Mouse (Mus musculus) kidney, postnatal 25 days (tissue): ENCODE measurements around the gene Vps52.

Source experiments
- DNase-seq, 2 experiments: peaks; one replicate each; pipeline ENCODE4 v3.0.0; 2021; ENCODE audit warnings: mixed read lengths in 2 of 2

Gene Vps52

DNA sequence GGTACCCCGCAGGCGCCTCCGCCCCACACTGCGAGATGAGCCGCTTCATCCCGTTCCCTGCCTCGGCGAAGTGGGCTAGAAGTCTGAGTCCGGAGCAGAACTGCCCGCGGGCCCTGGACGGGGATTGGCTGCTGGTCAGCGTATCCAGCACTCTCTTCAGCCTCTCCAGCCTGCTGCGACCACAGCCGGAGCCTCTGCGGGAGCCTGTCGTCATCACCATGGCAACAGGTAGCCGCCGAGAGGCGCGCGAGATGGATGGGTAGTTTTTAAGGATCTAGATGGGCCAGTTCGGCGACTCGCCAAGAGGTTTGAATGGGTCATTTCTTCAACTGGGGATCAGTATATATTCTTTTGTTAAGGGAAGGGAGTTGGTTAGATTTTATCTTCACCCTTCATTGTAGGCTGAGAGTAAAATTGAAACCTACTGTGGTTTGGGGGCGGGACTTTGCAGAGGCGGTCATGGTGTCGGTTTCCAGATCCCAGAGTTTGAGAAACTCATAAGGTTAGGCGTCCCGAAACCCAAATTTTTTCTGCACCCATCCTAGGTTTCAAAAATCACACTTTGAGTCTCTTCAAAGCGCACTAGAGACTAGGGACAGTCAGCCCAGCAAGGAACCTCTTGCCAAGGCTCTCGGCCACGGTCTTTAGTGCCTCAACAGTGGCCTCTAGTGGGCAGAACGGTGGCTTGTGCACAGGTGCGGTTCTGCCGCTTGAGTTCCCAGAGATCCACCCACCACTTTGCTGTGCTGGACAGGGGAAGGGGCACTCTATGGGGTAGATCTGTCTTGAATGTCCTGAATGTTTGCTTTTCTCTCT, 35.1 kb upstream of the Vps52 start:
- DNase-seq, result peak; percentile 92 to 96

GRCm38 (mm10) chr17:33921361-33921760, 34.3 kb upstream of the Vps52 start:
- peak in 1 of 2 experiments; percentile 38 for DNase-seq

GRCm38 (mm10) chr17:33924577-33925283, 30.9 kb upstream of the Vps52 start:
- peak; percentile 50 to 69 for DNase-seq

DNA sequence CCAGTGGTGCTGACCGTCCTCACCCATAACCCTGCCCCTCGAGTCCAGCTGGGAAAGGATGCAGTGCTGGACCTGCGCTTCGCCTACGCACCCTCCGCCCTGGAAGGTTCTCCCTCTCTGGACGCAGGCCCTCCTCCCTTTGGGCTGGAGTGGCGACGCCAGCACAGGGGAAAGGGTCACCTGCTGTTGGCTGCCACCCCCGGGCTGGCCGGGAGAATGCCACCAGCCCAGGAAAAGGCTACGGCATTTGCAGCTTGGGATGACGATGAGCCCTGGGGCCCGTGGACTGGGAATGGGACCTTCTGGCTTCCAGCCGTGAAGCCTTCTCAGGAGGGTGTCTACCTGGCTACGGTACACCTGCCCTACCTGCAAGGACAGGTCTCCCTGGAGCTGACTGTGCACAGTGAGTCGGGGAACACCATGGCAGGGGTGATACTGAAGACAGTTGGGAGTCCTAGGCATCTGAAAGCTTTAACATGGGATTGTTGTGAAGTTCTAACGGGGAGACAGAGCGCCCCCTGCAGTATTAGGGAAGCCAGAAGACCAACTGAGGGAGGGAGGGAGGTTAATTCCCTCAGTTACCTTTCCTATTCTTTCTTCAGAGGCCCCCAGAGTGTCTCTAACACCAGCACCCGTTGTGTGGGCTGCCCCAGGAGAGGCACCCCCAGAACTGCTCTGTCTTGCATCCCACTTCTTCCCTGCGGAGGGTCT, 30.1 kb upstream of the Vps52 start:
- DNase-seq, result peak in 1 of 2 experiments; percentile 45

DNA sequence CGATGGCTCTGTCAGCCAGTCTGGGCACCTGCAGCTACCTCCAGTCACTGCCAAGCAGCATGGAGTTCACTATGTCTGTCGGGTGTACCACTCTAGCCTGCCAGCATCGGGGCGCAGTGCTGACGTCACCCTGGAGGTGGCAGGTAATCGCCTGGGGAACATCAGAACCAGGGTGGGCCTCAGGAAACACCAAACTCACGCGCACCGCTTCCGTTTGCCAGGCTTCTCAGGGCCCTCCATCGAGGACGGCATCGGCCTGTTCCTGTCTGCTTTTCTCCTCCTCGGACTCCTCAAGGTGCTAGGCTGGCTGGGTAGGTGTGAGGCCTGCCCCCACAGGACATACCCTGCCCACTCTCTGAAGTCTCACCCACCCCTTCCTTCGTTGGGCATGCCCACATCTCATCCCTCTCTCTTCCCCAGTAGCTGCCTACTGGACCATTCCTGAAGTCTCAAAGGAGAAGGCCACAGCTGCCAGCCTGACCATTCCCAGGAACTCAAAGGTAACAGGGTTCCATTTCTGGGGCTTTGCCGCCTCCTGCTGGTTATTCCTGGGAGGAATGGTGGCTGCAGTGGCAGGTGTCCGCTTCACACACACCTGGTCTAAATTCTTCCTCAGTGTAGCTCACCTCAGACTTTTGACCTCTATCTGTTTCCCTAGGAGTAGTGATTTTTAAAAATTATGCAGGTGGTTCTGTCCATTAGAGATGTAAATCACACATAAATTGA, 29.2 kb upstream of the Vps52 start:
- DNase-seq, result peak; percentile 49 to 56

GRCm38 (mm10) chr17:33928251-33928947, 27.2 kb upstream of the Vps52 start:
- peak in 1 of 2 experiments; percentile 24 for DNase-seq

DNA sequence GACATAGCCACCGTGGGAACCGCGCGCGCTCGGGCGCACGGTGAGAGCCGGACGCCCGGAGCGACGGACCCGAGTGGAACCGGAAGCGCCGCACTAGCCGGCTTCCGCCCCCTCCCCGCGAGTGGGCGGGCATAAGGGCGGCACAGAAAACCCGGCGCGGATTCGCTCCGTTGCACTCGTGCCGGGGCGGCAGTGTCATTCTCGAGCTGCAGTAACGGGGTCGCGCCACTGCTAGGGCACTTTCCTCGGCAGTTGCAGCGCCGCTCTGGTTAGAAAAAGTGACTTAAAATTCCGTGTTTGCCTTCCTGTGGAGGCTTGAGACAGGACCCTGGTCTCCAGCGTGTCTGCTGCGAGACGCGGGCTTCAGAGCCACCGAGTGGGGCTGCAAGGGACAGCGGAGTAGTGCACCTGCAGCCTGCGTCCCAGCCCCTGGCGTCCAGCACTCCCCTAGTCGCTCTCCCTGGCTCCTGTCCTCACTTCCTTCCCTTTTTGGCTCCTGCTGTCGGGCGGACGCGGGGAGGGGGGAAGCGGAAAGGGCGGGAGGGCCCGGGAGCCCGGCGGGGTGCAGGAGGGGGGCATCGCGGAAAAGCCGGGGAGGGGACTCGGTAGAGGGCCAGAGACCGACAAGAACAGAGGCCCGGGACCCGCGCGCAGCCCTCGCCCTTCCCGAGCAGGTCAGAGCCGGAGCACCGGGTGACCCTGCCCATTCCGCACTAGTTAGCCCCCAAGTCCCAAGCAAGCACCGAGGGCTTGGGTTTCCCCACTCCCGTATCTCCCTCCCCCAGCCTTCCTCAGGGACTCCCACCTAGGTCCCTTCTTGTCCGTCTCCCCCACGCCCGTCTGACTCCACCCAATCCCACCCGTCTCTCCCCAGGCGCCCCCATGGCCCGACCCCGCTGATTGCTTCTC, 26.0 kb upstream of the Vps52 start, which contains the start of gene Rgl2:
Gene Rgl2 (plus strand): TSS at position 173 of the 909 bp plus-strand sequence.
- DNase-seq, result peak; percentile 92 to 94

- peak; percentile 75 to 84 for DNase-seq
These were observed 25.1 kb upstream of the Vps52 start for GRCm38 (mm10) chr17:33930280-33931158.

GRCm38 (mm10) chr17:33931159-33931866, 24.3 kb upstream of the Vps52 start:
- DNase-seq, result peak in 1 of 2 experiments; percentile 39

DNA sequence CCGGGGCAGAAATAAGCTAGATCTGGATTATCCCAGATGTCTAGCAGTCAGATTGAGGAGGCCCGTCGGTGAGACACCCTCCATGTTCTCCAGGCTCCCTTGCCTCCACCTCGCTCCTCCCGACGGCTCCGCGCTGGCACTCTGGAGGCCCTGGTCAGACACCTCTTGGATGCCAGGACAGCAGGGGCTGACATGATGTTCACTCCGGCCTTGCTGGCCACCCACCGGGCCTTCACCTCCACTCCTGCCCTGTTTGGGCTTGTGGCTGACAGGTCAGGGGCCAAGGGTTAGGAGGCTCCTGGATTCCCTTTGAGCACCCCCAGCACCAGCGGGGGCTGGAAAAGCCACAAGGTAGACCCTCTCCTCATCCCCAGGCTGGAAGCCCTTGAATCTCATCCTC, 23.7 kb upstream of the Vps52 start:
- peak in 1 of 2 experiments; percentile 56 for DNase-seq

DNA sequence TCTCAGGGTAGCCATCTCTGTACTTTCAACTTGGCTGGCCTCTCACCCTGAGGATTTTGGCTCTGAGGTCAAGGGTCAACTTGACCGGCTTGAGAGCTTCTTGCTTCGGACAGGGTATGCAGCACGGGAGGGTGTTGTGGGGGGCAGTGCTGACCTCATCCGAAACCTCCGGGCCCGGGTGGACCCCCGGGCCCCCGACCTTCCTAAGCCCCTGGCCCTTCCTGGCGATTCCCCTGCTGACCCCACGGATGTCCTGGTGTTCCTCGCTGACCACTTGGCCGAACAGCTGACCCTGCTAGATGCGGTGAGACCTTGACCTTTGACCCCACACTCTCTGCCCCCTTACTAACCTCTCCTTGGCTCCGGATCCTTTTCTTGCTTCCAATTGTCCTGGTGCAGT, 23.2 kb upstream of the Vps52 start:
- no peak for DNase-seq

- no peak for DNase-seq
These were observed 22.6 kb upstream of the Vps52 start for GRCm38 (mm10) chr17:33932970-33933369.

- no peak for DNase-seq
These were observed 20.1 kb upstream of the Vps52 start for GRCm38 (mm10) chr17:33935422-33936055.

DNA sequence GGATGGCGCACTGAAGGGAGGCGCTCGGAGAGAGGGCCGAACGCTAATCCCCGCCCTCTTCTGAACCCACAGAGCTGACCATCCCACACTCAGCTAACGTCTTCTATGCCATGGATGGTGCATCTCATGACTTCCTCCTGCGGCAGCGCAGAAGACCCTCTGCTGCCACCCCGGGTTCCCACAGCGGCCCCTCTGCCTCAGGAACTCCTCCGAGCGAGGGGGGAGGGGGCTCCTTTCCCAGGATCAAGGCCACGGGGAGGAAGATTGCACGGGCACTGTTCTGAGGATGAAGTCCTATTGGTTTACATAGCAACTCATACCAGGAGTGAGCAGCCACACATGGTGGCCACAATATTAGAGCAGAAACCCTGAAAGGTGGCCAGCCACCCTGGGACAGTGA, 18.6 kb upstream of the Vps52 start:
- DNase-seq, result no peak

DNA sequence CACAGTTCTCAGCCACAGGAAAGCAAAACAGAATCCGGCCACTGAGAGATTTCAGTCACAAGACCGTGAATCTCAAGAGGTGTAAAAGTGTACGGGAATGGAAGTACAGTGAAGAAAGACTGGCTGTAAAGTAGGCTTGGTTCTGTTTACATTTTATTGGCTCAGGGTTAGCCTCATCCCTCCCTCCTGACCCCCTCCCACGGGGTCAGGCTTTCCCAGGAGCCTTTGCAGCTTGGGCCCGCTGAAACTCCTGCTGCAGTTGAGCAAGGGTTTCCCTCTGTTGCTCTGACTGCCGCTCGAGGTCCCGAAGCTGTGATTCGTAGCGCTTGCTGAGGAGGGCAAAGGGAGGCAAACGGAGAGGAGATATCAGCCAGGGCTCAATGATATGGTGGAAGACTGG, 16.8 kb upstream of the Vps52 start:
- no peak for DNase-seq

DNA sequence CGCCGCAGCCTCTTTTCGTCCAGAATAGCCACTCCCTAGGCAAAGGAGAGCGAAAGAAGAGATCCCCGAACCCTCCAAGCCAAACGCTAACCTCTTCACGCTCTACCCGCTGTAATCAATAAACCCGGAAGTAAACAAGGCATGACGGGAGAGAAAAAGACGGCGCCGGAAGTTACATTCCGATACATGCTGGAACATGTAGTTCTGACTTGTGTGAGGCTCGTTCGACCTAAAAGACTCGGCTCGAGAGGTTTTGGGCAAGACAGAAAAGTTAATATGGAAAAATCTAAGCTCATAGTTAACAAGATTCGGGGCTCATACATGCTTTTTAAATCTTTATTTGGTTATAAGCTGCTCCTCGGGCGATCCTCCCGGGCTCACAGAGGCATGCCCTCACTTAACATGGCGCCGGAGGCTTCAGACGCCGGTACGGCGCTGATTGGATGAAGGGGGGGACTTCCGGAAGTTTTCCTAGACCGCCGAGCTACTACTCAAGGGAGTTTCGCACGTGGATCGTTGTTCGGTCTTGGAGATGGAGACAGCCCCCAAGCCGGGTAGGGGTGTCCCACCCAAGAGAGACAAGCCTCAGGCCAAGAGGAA, 15.3 kb upstream of the Vps52 start, which contains the start of the genes Pfdn6 and Wdr46:
Gene Pfdn6 (minus strand): TSS at position 138 of the 600 bp plus-strand sequence.
Gene Wdr46 (plus strand): TSS at position 455 of the 600 bp plus-strand sequence.
- DNase-seq, result peak; percentile 91

GRCm38 (mm10) chr17:33940981-33941380, 14.6 kb upstream of the Vps52 start:
- peak in 1 of 2 experiments; percentile 68 for DNase-seq

DNA sequence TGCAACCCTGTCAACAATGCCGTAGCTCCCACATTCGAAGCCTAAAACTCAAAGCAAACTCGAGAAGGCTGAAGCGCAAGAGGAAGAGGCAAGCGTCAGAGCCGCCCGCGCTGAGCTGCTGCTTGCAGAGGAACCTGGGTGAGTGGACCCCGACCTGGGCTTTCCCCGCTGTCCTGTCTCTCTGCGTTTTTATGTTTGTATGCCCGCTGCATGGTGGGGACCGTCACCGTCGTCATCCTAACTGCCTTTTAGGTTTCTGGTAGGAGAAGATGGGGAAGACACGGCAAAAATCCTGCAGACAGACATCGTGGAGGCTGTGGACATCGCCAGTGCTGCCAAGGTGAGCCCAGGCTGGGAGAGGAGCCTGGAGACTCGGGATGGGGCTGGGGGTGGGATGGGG, 14.2 kb upstream of the Vps52 start:
- no peak for DNase-seq
